Mouse (Mus musculus) kidney, postnatal 0 days (tissue): ENCODE data around the gene Calcr. TPM values are rescaled to one million over a fixed set of nuclear protein-coding genes. Genes with fewer than 3 reads are reported as not detected.
A peak's percentile ranks its signal among the peaks of the same experiment; 100 is the strongest.

ENCODE experiments used
- ATAC-seq: fragments of 200-750 bp; cut with Nextera tagmentation; replicated peaks from 2 replicates; pipeline ENCODE4 v1.8.0; 2017; ENCODE audit warnings: low read depth, moderate number of reproducible peaks, moderate TSS enrichment, moderate library complexity; ENCODE audit not compliant: low FRiP score
- DNase-seq: peaks from one replicate; pipeline ENCODE4 v3.0.0-alpha.2; 2016; ENCODE audit warnings: low spot score
- H3K27ac ChIP-seq: fragments of 300-500 bp; sonication (generic); 2 replicates; pipeline ENCODE4 v1.5.1; 2014; ENCODE audit warnings: mild to moderate bottlenecking
- H3K27me3 ChIP-seq: fragments of 300-500 bp; sonication (generic); 2 replicates; pipeline ENCODE4 v1.6.1; 2014; ENCODE audit warnings: low read length, mixed read lengths; ENCODE audit not compliant: insufficient read depth
- H3K36me3 ChIP-seq: fragments of 300-500 bp; sonication (generic); 2 replicates; pipeline ENCODE4 v1.6.1; 2014; ENCODE audit warnings: low read length, mixed read lengths; ENCODE audit not compliant: insufficient read depth
- H3K4me1 ChIP-seq: fragments of 300-500 bp; sonication (generic); replicated peaks from 2 replicates; pipeline ENCODE4 v1.6.1; 2014; ENCODE audit warnings: antibody characterized with exemption, low read length, mixed read lengths; ENCODE audit not compliant: insufficient read depth
- H3K4me2 ChIP-seq: fragments of 300-500 bp; sonication (generic); 2 replicates; pipeline ENCODE4 v1.6.1; 2014; ENCODE audit warnings: mild to moderate bottlenecking, low read length, moderate library complexity, mixed read lengths
- H3K4me3 ChIP-seq: fragments of 300-500 bp; sonication (generic); replicated peaks from 2 replicates; pipeline ENCODE4 v1.5.1; 2014; ENCODE audit warnings: low read depth, low read length
- H3K9ac ChIP-seq: fragments of 300-500 bp; sonication (generic); 2 replicates; pipeline ENCODE4 v1.6.1; 2014; ENCODE audit warnings: low read depth, low read length
- H3K9me3 ChIP-seq: fragments of 300-500 bp; sonication (generic); replicated peaks from 2 replicates; pipeline ENCODE4 v1.6.1; 2016; ENCODE audit warnings: low read length, inconsistent platforms, mixed read lengths
- CTCF ChIP-seq: IDR thresholded peaks from 2 replicates; pipeline ENCODE4 v1.5.1; 2016; ENCODE audit warnings: antibody characterized with exemption, low read depth, mild to moderate bottlenecking, moderate library complexity
- WGBS: fragments of 180-500 bp; shearing (Covaris S2); extraction: QIAGEN DNeasy Blood & Tissue Kit; methylation state at CpG from one replicate; pipeline ENCODE4 v1.1.7; 2014; 5-methylcytosine and 5-hydroxymethylcytosine counted together
- polyA plus RNA-seq: library from polyadenylated mRNA; unstranded; fragments of >200 nt; fragmentation: Nextera tagmentation; extraction: Ambion mirVana; gene quantifications from 2 replicates; pipeline ENCODE4 v1.2.1, GENCODE M21; 2015

The Calcr gene
- polyA plus RNA-seq = 0.36 and 0.42 TPM in 2 replicates

- H3K9me3 ChIP-seq = no peaks in the 10 kb centered on the region
- TF ChIP-seq CTCF = no peak
- no peak within 1 kb of the TSS for H3K27ac ChIP-seq
- 2% methylated on average over 12 of the region's 12 CpGs for WGBS
- ATAC-seq (no peak), DNase-seq (no peak)
- H3K4me2 ChIP-seq = peak within 1 kb of the TSS; percentile 83
- no peak within 1 kb of the TSS for H3K9ac ChIP-seq
- no peaks in the 10 kb centered on the region for H3K36me3 ChIP-seq
- peaks cover 32% of the 10 kb centered on the region for H3K27me3 ChIP-seq
- H3K4me3 ChIP-seq = peak within 1 kb of the TSS; percentile 45
- H3K4me1 ChIP-seq = 0 out of 2 replicates have a peak, but pooled peaks cover 5% of the 10 kb centered on the region
Observed at GRCm38 (mm10) chr6:3764230-3764764, at the start of gene Calcr. Calcr (minus strand) TSS chr6:3764714.

DNA sequence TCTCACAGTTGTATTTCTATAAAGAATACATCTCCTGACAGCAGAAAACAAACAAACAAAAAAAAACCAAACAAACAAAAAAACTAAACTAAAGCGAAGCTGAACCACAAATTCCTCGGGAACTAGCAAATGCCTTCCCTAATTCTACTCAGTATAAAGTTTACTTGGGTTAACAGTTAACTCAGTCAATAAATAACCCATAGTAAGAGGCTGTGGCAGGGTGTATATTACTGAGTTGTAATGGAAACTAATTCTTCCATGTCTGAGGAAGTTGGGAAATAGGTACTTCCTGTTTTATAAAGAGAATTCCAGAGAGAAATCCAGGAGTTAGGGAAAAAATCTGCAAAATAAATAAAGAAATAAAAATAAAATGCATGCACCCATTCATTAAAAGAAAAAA is 3.0 kb upstream of the Calcr start:
- Histone ChIP-seq H3K4me3 (no peak overlapping the region), H3K4me1 (0 out of 2 replicates have a peak, but pooled peaks cover 5% of the 10 kb centered on the region), H3K4me2 (no peak overlapping the region), H3K36me3 (no peaks in the 10 kb centered on the region), H3K27ac (no peak overlapping the region), H3K9ac (no peak overlapping the region), H3K9me3 (no peaks in the 10 kb centered on the region), H3K27me3 (peaks cover 32% of the 10 kb centered on the region)
- DNase-seq (peak; percentile 15), ATAC-seq (0 out of 2 replicates have a peak, but pooled peaks have one; percentile 52)
- TF ChIP-seq CTCF = no peak
- WGBS = 66% methylated on average over 2 of the region's 2 CpGs

- no peak for TF ChIP-seq CTCF
- H3K27me3 ChIP-seq = peaks cover 32% of the 10 kb centered on the region
- H3K4me2 ChIP-seq = peak overlapping the region; percentile 83
- WGBS = under 1% methylated on average over 37 of the region's 39 CpGs
- H3K27ac ChIP-seq = no peak overlapping the region
- H3K9ac ChIP-seq = no peak overlapping the region
- no peaks in the 10 kb centered on the region for H3K36me3 ChIP-seq
- peak overlapping the region; percentile 45 for H3K4me3 ChIP-seq
- H3K9me3 ChIP-seq = no peaks in the 10 kb centered on the region
- H3K4me1 ChIP-seq = 0 out of 2 replicates have a peak, but pooled peaks cover 5% of the 10 kb centered on the region
- peak; percentile 8 for DNase-seq
- ATAC-seq = peak; percentile 52
Observed at GRCm38 (mm10) chr6:3763171-3763967, 1.1 kb downstream of the Calcr start.

DNA sequence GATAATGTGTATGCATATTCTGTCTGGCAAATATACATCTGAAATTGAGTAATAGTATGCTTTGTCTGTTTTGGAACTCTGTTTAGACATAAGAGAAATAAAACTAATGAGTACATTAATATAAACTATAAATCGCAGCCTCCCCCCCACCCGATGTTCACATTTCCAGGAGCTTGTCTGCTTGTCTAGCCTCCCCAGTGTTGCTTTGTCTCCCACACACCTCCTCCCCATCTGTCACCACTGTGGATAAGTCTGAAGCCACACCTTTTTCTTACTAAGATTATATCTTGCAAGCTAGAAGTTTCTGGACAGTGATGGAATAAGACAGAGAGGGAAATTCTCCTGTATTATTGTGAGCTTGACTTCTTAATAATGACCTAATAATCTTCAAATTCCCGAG is 12.9 kb downstream of the Calcr start:
- no peaks in the 10 kb centered on the region for H3K9me3 ChIP-seq
- no peak overlapping the region for H3K4me3 ChIP-seq
- H3K27ac ChIP-seq = no peak overlapping the region
- TF ChIP-seq CTCF = no peak
- H3K4me1 ChIP-seq = no peaks in the 10 kb centered on the region
- H3K36me3 ChIP-seq = no peaks in the 10 kb centered on the region
- 63% methylated on average over 3 of the region's 3 CpGs for WGBS
- no peak for DNase-seq
- no peak overlapping the region for H3K4me2 ChIP-seq
- H3K9ac ChIP-seq = no peak overlapping the region
- H3K27me3 ChIP-seq = no peaks in the 10 kb centered on the region
- no peak for ATAC-seq

- WGBS = 87% methylated on average over 5 of the region's 5 CpGs
Observed at GRCm38 (mm10) chr6:3749624-3750023, 14.9 kb downstream of the Calcr start.

GRCm38 (mm10) chr6:3745546-3745945 is 19.0 kb downstream of the Calcr start:
- H3K4me2 ChIP-seq = no peak overlapping the region
- 39% methylated on average over 2 of the region's 2 CpGs for WGBS
- H3K9ac ChIP-seq = no peak overlapping the region
- no peak overlapping the region for H3K27ac ChIP-seq
- no peaks in the 10 kb centered on the region for H3K36me3 ChIP-seq
- ATAC-seq (no peak), DNase-seq (peak; percentile 40)
- no peaks in the 10 kb centered on the region for H3K27me3 ChIP-seq
- no peaks in the 10 kb centered on the region for H3K4me1 ChIP-seq
- H3K9me3 ChIP-seq = no peaks in the 10 kb centered on the region
- no peak overlapping the region for H3K4me3 ChIP-seq
- TF ChIP-seq CTCF = peak; percentile 67

More at GRCm38 (mm10) chr6:3749624-3750023, 14.9 kb downstream of the Calcr start:
- no peak overlapping the region for H3K4me3 ChIP-seq
- H3K27me3 ChIP-seq = no peaks in the 10 kb centered on the region
- no peak overlapping the region for H3K9ac ChIP-seq
- ATAC-seq (no peak), DNase-seq (no peak)
- no peak overlapping the region for H3K27ac ChIP-seq
- H3K36me3 ChIP-seq = no peaks in the 10 kb centered on the region
- H3K4me1 ChIP-seq = no peaks in the 10 kb centered on the region
- no peaks in the 10 kb centered on the region for H3K9me3 ChIP-seq
- no peak overlapping the region for H3K4me2 ChIP-seq
- TF ChIP-seq CTCF = no peak
